Mouse (Mus musculus): ENCODE data around the gene Copz2. TPM values are rescaled to one million over a fixed set of nuclear protein-coding genes. Genes with fewer than 3 reads are reported as not detected.
A peak's percentile ranks its signal among the peaks of the same experiment; 100 is the strongest.

Gene Copz2
- polyA plus RNA-seq, 1 experiment from 2014 or later = 10.4 TPM

DNA sequence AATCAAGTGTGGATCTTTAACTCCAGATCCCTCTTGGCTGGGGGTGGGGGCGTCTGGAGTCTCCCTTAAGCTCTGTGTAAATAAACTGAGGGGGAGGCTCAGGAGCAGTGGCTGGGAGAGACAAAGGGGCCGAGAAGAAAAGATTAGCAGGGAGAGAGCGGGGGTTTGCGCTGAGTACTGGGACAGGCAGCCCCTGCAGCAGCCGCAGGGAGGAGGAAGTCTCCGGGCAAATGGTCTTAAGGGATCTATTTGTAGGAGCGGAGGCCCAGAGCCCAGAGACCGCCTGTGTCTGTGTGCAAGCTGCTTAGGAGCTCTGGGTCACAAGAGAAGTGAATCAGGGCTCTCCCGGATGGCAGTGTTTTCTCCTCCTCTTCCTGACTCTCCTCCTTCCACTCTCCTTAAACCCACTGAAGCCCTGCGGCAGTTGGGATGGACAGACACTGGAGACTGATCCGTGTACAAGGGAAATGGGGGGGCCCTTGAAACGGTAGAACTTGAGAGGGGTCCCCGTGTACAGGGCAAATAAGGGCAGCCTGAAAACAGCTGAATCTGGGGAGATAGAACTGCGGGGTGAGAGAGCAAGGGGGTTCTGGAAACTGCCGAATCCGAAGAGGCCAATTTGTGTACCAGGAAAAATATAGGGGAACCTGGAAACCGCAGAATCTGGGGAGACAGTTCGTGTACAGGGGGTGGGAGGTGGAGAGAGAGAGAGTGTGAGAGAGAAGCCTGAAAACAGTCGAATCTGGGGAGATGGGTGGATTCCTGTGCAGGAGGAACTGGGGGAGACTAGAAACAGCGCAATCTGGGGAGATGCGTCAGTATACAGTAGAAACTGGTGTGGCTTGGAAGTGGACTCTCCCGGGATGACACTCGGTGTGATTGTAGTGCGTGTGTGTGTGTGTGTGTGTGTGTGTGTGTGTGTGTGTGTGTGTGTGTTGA lies 23.0 kb downstream of the Copz2 start:
- 3% methylated on average over 22 of the region's 24 CpGs for WGBS
- H3K9me3 ChIP-seq (ENCODE audit: control insufficient read depth, low read length) = no peaks in the 10 kb centered on the region
- no peak overlapping the region for H3K4me3 ChIP-seq (replicated peaks; ENCODE audit: low read length)
- peak overlapping the region; percentile 47 for H3K9ac ChIP-seq (replicated peaks; ENCODE audit: low read depth, low read length)
- H3K27me3 ChIP-seq (replicated peaks; ENCODE audit: control insufficient read depth, insufficient read depth, low read length) = no peaks in the 10 kb centered on the region
- peak overlapping the region; percentile 27 for H3K4me2 ChIP-seq (ENCODE audit: low read length)
- peak overlapping the region; percentile 89 for H3K27ac ChIP-seq (ENCODE audit: low read length)
- ATAC-seq = 0 out of 2 replicates have a peak, but pooled peaks have one; percentile 11
- no peaks in the 10 kb centered on the region for H3K36me3 ChIP-seq (ENCODE audit: control insufficient read depth, insufficient read depth)
- H3K4me1 ChIP-seq (replicated peaks; ENCODE audit: control insufficient read depth, insufficient read depth, low read length) = peaks cover 48% of the 10 kb centered on the region

DNA sequence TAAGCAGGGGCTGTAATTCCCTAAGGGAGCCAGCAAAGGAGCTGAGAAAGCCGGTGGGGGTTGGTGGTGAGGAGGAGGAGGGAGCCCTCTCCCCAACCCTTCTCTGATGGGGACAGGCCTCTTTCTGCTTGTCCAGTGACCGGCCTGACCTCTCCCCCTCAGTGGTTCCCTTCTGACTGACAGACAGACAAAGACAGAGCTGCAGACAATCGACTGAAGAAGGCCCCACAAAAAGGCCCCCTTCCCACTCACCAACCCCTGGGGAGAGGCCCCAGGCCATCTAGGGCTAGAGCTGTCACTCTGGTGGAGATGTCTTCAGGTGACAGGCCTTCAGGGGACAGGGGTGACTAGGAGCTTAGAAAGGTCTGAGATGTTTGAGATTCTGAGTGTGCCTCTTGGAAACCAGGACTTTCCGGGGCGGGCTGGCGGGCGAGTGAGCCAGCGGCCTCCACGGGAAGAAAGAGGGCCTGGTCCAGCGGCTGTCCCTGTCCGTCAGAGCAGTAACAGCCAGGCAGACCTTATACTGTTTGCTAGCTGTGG lies 24.0 kb downstream of the Copz2 start:
- Histone ChIP-seq H3K9ac (replicated peaks; ENCODE audit: low read depth, low read length) (no peak overlapping the region), H3K27me3 (replicated peaks; ENCODE audit: control insufficient read depth, insufficient read depth, low read length) (no peaks in the 10 kb centered on the region), H3K9me3 (ENCODE audit: control insufficient read depth, low read length) (no peaks in the 10 kb centered on the region), H3K4me2 (ENCODE audit: low read length) (no peak overlapping the region), H3K4me1 (replicated peaks; ENCODE audit: control insufficient read depth, insufficient read depth, low read length) (peaks cover 55% of the 10 kb centered on the region), H3K27ac (ENCODE audit: low read length) (peak overlapping the region; percentile 89), H3K4me3 (replicated peaks; ENCODE audit: low read length) (no peak overlapping the region), H3K36me3 (ENCODE audit: control insufficient read depth, insufficient read depth) (no peaks in the 10 kb centered on the region)
- 13% methylated on average over 11 of the region's 11 CpGs for WGBS
- ATAC-seq = no peak

DNA sequence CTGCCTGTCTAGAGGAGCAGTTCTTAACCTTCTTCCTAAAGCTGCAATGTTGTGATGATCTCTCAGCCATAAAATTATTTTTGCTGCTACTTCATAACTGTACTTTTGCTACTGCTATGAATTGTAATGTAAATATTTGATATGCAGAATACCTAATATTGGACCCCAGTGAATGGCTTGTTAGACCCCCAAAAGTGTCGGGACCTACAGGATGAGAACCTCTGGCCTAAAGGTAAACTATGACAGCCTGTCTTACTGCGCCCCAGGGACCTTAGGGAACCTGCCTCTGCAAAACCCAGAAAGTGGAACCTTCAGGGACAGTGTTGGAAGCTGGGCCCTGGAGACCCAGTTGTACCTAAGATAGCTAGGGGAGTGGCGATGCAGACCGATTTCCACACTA lies 25.6 kb downstream of the Copz2 start:
- Histone ChIP-seq H3K27ac (ENCODE audit: low read length) (peak overlapping the region; percentile 98), H3K4me1 (replicated peaks; ENCODE audit: control insufficient read depth, insufficient read depth, low read length) (peaks cover 62% of the 10 kb centered on the region), H3K9ac (replicated peaks; ENCODE audit: low read depth, low read length) (no peak overlapping the region; the same call in 1 of the 2 replicates), H3K9me3 (ENCODE audit: control insufficient read depth, low read length) (no peaks in the 10 kb centered on the region), H3K4me3 (replicated peaks; ENCODE audit: low read length) (peak overlapping the region; percentile 41), H3K4me2 (ENCODE audit: low read length) (peak overlapping the region; percentile 67), H3K27me3 (replicated peaks; ENCODE audit: control insufficient read depth, insufficient read depth, low read length) (no peaks in the 10 kb centered on the region), H3K36me3 (ENCODE audit: control insufficient read depth, insufficient read depth) (no peaks in the 10 kb centered on the region)
- 8% methylated on average over 4 of the region's 4 CpGs for WGBS
- no peak for ATAC-seq

DNA sequence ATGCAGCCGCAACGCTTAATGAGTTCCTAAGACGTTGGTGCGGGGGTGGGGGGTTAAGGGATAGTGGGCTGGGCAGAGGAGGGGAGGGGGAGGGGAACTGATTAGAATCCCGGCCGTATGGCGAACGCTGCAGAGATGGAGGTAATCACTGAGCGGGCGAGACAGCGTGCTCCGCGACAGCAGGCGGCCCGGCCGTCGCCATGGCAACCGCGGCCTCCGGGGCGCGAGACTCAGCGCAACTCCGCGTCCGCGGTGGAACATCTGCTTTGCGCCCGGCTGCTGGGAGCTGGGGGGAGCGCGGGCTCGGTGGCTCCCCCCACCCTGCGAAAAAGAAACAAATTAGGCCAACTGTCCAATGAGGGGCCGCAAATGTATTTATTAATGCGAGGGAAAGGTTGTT lies 26.1 kb downstream of the Copz2 start:
- Histone ChIP-seq H3K4me3 (replicated peaks; ENCODE audit: low read length) (peak overlapping the region; percentile 41), H3K9me3 (ENCODE audit: control insufficient read depth, low read length) (no peaks in the 10 kb centered on the region), H3K4me1 (replicated peaks; ENCODE audit: control insufficient read depth, insufficient read depth, low read length) (peaks cover 62% of the 10 kb centered on the region), H3K27me3 (replicated peaks; ENCODE audit: control insufficient read depth, insufficient read depth, low read length) (no peaks in the 10 kb centered on the region), H3K9ac (replicated peaks; ENCODE audit: low read depth, low read length) (peak overlapping the region; percentile 36; the same call in 1 of the 2 replicates), H3K27ac (ENCODE audit: low read length) (peak overlapping the region; percentile 98), H3K4me2 (ENCODE audit: low read length) (peak overlapping the region; percentile 67), H3K36me3 (ENCODE audit: control insufficient read depth, insufficient read depth) (no peaks in the 10 kb centered on the region)
- under 1% methylated on average over 35 of the region's 35 CpGs for WGBS
- ATAC-seq = peak; percentile 91

DNA sequence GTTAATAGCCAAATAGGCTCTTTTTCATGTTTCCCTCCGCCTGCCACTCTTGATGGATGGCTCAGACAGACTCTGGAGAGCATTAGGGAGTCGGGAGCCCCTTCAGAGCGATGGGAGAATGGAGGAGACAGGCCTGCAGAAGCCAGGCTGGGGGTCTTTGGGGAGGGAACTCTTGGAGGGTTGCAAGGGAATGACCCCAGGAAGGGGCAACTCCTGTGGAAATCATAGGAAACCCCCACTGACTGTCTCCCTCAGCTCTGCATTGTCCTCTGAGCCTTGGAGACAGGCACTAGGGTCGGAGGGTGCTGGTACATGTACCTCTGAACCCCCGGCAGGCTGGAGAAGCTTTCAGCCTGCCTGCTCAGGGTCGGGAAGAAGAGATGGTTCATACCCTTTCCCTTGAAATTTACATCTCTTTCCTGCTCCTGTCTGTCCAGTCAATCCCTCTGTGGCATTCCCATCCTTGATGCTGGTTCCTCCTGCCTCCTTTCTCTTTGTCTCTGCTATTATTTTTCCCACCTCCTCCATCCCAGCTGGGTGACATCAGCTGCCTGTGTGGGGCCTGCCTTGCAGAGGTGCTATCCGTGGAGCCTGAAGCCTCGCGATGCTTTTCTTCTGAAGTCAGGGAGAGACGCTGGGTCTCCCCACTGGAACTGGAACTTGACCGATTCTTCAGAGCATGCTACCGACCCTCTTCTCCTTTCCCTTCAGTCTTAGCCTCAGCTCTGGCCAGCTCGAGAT lies 26.8 kb downstream of the Copz2 start:
- peak overlapping the region; percentile 67 for H3K4me2 ChIP-seq (ENCODE audit: low read length)
- peak overlapping the region; percentile 41 for H3K4me3 ChIP-seq (replicated peaks; ENCODE audit: low read length)
- no peaks in the 10 kb centered on the region for H3K27me3 ChIP-seq (replicated peaks; ENCODE audit: control insufficient read depth, insufficient read depth, low read length)
- WGBS = 2% methylated on average over 13 of the region's 13 CpGs
- H3K36me3 ChIP-seq (ENCODE audit: control insufficient read depth, insufficient read depth) = no peaks in the 10 kb centered on the region
- no peaks in the 10 kb centered on the region for H3K9me3 ChIP-seq (ENCODE audit: control insufficient read depth, low read length)
- H3K27ac ChIP-seq (ENCODE audit: low read length) = peak overlapping the region; percentile 98
- H3K9ac ChIP-seq (replicated peaks; ENCODE audit: low read depth, low read length) = peak overlapping the region; percentile 63
- ATAC-seq = peak; percentile 82
- H3K4me1 ChIP-seq (replicated peaks; ENCODE audit: control insufficient read depth, insufficient read depth, low read length) = peaks cover 62% of the 10 kb centered on the region

DNA sequence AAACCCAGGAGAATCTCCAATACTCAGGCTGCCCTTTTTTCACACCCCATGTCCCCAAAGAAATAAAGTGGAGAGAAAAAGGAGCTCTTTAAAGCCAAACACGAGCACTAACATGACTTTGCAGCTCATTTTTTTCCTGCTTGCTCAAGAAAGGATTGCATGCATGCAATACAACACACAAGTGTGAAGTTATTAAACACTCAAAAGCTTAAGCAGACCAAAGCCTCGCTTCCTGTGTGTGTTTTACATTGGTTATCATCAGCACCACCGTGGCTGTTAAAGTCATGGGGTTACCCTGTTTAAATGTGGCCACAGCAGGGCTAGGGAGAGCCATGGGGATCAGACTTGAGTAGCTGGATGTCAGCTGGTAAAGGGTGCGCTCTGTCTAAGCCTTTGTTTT lies 27.4 kb downstream of the Copz2 start:
- WGBS = 39% methylated on average over 4 of the region's 4 CpGs
- Histone ChIP-seq H3K9me3 (ENCODE audit: control insufficient read depth, low read length) (no peaks in the 10 kb centered on the region), H3K27me3 (replicated peaks; ENCODE audit: control insufficient read depth, insufficient read depth, low read length) (no peaks in the 10 kb centered on the region), H3K4me3 (replicated peaks; ENCODE audit: low read length) (no peak overlapping the region), H3K4me1 (replicated peaks; ENCODE audit: control insufficient read depth, insufficient read depth, low read length) (peaks cover 62% of the 10 kb centered on the region), H3K27ac (ENCODE audit: low read length) (peak overlapping the region; percentile 98), H3K9ac (replicated peaks; ENCODE audit: low read depth, low read length) (peak overlapping the region; percentile 63), H3K4me2 (ENCODE audit: low read length) (peak overlapping the region; percentile 67; the same call in 1 of the 2 replicates), H3K36me3 (ENCODE audit: control insufficient read depth, insufficient read depth) (no peaks in the 10 kb centered on the region)
- no peak for ATAC-seq

DNA sequence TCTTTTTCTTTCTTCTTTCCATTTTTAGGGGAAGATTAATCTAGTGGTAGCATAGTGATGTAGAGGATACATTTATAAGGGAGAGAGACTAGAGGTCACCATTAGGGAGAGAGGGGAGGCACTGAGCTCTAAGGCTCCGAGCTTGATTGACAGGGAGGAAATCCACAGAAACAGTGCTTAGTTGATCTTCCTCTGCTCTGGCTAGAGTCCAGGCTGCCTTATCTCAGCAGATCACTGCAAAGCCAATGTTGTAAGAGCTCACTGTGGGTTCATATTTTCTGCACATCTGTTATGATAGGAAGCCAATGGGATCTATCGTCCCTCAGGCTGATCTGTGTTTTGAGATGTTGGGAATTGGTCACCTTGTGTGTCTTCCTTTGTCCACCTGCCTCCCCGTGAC lies 29.0 kb downstream of the Copz2 start:
- Histone ChIP-seq H3K27me3 (replicated peaks; ENCODE audit: control insufficient read depth, insufficient read depth, low read length) (no peaks in the 10 kb centered on the region), H3K4me3 (replicated peaks; ENCODE audit: low read length) (no peak overlapping the region), H3K9ac (replicated peaks; ENCODE audit: low read depth, low read length) (no peak overlapping the region), H3K27ac (ENCODE audit: low read length) (0 out of 2 replicates have a peak overlapping the region, but pooled peaks have one; percentile 27), H3K4me2 (ENCODE audit: low read length) (no peak overlapping the region), H3K36me3 (ENCODE audit: control insufficient read depth, insufficient read depth) (no peaks in the 10 kb centered on the region), H3K9me3 (ENCODE audit: control insufficient read depth, low read length) (no peaks in the 10 kb centered on the region), H3K4me1 (replicated peaks; ENCODE audit: control insufficient read depth, insufficient read depth, low read length) (peaks cover 48% of the 10 kb centered on the region)
- ATAC-seq = no peak
- WGBS = 29% methylated on average over 3 of the region's 3 CpGs

DNA sequence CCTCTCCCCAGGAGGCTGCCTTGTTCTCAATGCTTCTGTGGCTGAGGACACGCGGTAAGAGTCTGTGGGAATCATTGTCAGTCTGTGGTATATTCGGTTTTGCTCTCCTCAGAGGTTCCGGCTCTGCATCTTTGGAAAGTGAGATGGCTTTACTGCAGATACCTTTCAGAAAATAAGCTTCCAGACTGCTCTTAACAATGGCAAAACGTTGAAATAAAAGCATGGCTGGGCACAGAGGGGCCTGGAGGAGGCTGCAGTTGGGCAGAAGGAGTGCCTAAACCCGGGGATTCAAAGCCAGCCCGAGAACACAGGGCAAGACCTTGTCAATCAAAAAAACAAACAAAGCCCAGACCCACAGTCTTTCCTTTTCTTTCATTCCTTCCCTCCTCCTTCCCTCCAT lies 29.7 kb downstream of the Copz2 start:
- H3K4me2 ChIP-seq (ENCODE audit: low read length) = no peak overlapping the region
- H3K9me3 ChIP-seq (ENCODE audit: control insufficient read depth, low read length) = no peaks in the 10 kb centered on the region
- H3K9ac ChIP-seq (replicated peaks; ENCODE audit: low read depth, low read length) = no peak overlapping the region
- WGBS = 7% methylated on average over 7 of the region's 7 CpGs
- H3K27me3 ChIP-seq (replicated peaks; ENCODE audit: control insufficient read depth, insufficient read depth, low read length) = no peaks in the 10 kb centered on the region
- peak overlapping the region; percentile 24; the same call in 1 of the 2 replicates for H3K27ac ChIP-seq (ENCODE audit: low read length)
- peaks cover 42% of the 10 kb centered on the region for H3K4me1 ChIP-seq (replicated peaks; ENCODE audit: control insufficient read depth, insufficient read depth, low read length)
- H3K36me3 ChIP-seq (ENCODE audit: control insufficient read depth, insufficient read depth) = no peaks in the 10 kb centered on the region
- ATAC-seq = no peak
- H3K4me3 ChIP-seq (replicated peaks; ENCODE audit: low read length) = no peak overlapping the region

DNA sequence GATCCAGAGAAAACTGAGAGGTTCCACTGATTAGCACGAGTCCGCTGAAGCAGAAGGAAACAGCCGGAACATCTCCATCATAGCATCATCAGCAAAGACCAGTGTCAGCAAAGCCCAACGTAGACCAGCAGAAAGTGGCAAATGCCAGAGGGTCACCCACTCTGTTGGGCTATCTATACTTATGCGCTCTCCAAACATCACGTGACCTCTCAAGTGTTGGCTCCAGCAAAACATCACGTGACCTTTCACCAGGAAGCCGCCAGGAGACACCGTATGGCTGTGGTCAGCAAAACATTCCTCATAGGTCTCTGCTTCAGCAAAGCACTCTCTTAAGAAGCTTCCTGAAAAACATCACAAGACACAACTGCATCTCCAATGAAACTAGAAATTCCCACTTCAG lies 30.6 kb downstream of the Copz2 start:
- WGBS = 94% methylated on average over 9 of the region's 9 CpGs

More for the DNA sequence above, 30.6 kb downstream of the Copz2 start:
- Histone ChIP-seq H3K27ac (ENCODE audit: low read length) (no peak overlapping the region), H3K27me3 (replicated peaks; ENCODE audit: control insufficient read depth, insufficient read depth, low read length) (no peaks in the 10 kb centered on the region), H3K36me3 (ENCODE audit: control insufficient read depth, insufficient read depth) (no peaks in the 10 kb centered on the region), H3K4me3 (replicated peaks; ENCODE audit: low read length) (no peak overlapping the region), H3K4me2 (ENCODE audit: low read length) (no peak overlapping the region), H3K4me1 (replicated peaks; ENCODE audit: control insufficient read depth, insufficient read depth, low read length) (peaks cover 37% of the 10 kb centered on the region), H3K9me3 (ENCODE audit: control insufficient read depth, low read length) (no peaks in the 10 kb centered on the region), H3K9ac (replicated peaks; ENCODE audit: low read depth, low read length) (no peak overlapping the region)
- no peak for ATAC-seq

All from forebrain, embryonic 16.5 days (tissue).